Mouse (Mus musculus) lung, adult 2 months (tissue): ENCODE data around the gene 4921536K21Rik.

ENCODE experiments used
- CTCF ChIP-seq: fragments of 200-500 bp; IDR thresholded peaks from 2 replicates; pipeline ENCODE4 v1.5.1; 2011; ENCODE audit warnings: mild to moderate bottlenecking, low read length, control low read depth; ENCODE audit not compliant: insufficient read depth
- POLR2A ChIP-seq: fragments of 200-500 bp; IDR thresholded peaks from 2 replicates; pipeline ENCODE4 v1.6.1; 2011; ENCODE audit warnings: low read depth, mild to moderate bottlenecking, control low read depth, low read length, borderline replicate concordance; ENCODE audit errors: extremely low read depth

- no peak for TF ChIP-seq CTCF
- no peak for TF ChIP-seq POLR2A
These were observed 36.0 kb upstream of the 4921536K21Rik start for GRCm38 (mm10) chr11:3930931-3931330.
